Mouse (Mus musculus): ENCODE measurements around the gene Clec2d. TPM values are rescaled to one million over a fixed set of nuclear protein-coding genes. Genes with fewer than 3 reads are reported as not detected.

The Clec2d gene
- polyA plus RNA-seq, 1 experiment from 2014 or later = 1.1 TPM

GRCm38 (mm10) chr6:129228935-129229773 is 48.7 kb downstream of the Clec2d start:
- Histone ChIP-seq H3K4me2 (replicated peaks; ENCODE audit: low read depth) (no peak overlapping the region), H3K4me3 (ENCODE audit: low read depth, low read length) (no peak overlapping the region), H3K27me3 (replicated peaks; ENCODE audit: control insufficient read depth, insufficient read depth, low read length) (no peaks in the 10 kb centered on the region), H3K4me1 (replicated peaks; ENCODE audit: control insufficient read depth, insufficient read depth, low read length) (peaks cover 10% of the 10 kb centered on the region; the same call in 1 of the 2 replicates), H3K9ac (ENCODE audit: low read depth, low read length) (no peak overlapping the region), H3K36me3 (ENCODE audit: control insufficient read depth, insufficient read depth) (peaks cover 6% of the 10 kb centered on the region), H3K27ac (ENCODE audit: low read depth, low read length) (peak overlapping the region; percentile 91), H3K9me3 (ENCODE audit: control insufficient read depth) (no peaks in the 10 kb centered on the region)
- WGBS = 52% methylated on average over 3 of the region's 3 CpGs
- no peak for ATAC-seq
- TF ChIP-seq CTCF (IDR thresholded peaks at IDR 0.05; ENCODE audit: low read depth) = no peak

GRCm38 (mm10) chr6:129229774-129230578 is 49.6 kb downstream of the Clec2d start:
- no peak overlapping the region for H3K4me2 ChIP-seq (replicated peaks; ENCODE audit: low read depth)
- no peak overlapping the region for H3K9ac ChIP-seq (ENCODE audit: low read depth, low read length)
- ATAC-seq = peak; percentile 58
- WGBS = 34% methylated on average over 3 of the region's 3 CpGs
- H3K4me3 ChIP-seq (ENCODE audit: low read depth, low read length) = no peak overlapping the region
- H3K27ac ChIP-seq (ENCODE audit: low read depth, low read length) = peak overlapping the region; percentile 91
- no peaks in the 10 kb centered on the region for H3K27me3 ChIP-seq (replicated peaks; ENCODE audit: control insufficient read depth, insufficient read depth, low read length)
- H3K9me3 ChIP-seq (ENCODE audit: control insufficient read depth) = no peaks in the 10 kb centered on the region
- no peak for TF ChIP-seq CTCF (IDR thresholded peaks at IDR 0.05; ENCODE audit: low read depth)
- H3K4me1 ChIP-seq (replicated peaks; ENCODE audit: control insufficient read depth, insufficient read depth, low read length) = peaks cover 10% of the 10 kb centered on the region; the same call in 1 of the 2 replicates
- H3K36me3 ChIP-seq (ENCODE audit: control insufficient read depth, insufficient read depth) = peaks cover 6% of the 10 kb centered on the region

GRCm38 (mm10) chr6:129232005-129232841 is 51.8 kb downstream of the Clec2d start:
- Histone ChIP-seq H3K9ac (ENCODE audit: low read depth, low read length) (no peak overlapping the region), H3K36me3 (ENCODE audit: control insufficient read depth, insufficient read depth) (peaks cover 2% of the 10 kb centered on the region), H3K27ac (ENCODE audit: low read depth, low read length) (peak overlapping the region; percentile 35; the same call in 1 of the 2 replicates), H3K27me3 (replicated peaks; ENCODE audit: control insufficient read depth, insufficient read depth, low read length) (no peaks in the 10 kb centered on the region), H3K4me2 (replicated peaks; ENCODE audit: low read depth) (no peak overlapping the region), H3K4me1 (replicated peaks; ENCODE audit: control insufficient read depth, insufficient read depth, low read length) (peaks cover 16% of the 10 kb centered on the region; the same call in 1 of the 2 replicates), H3K4me3 (ENCODE audit: low read depth, low read length) (no peak overlapping the region), H3K9me3 (ENCODE audit: control insufficient read depth) (no peaks in the 10 kb centered on the region)
- no peak for TF ChIP-seq CTCF (IDR thresholded peaks at IDR 0.05; ENCODE audit: low read depth)
- 73% methylated on average over 5 of the region's 5 CpGs for WGBS
- ATAC-seq = no peak

- peaks cover 16% of the 10 kb centered on the region; the same call in 1 of the 2 replicates for H3K4me1 ChIP-seq (replicated peaks; ENCODE audit: control insufficient read depth, insufficient read depth, low read length)
- no peaks in the 10 kb centered on the region; the same call in 1 of the 2 replicates for H3K36me3 ChIP-seq (ENCODE audit: control insufficient read depth, insufficient read depth)
- 65% methylated on average over 9 of the region's 9 CpGs for WGBS
- H3K9me3 ChIP-seq (ENCODE audit: control insufficient read depth) = no peaks in the 10 kb centered on the region
- TF ChIP-seq CTCF (IDR thresholded peaks at IDR 0.05; ENCODE audit: low read depth) = no peak
- ATAC-seq = no peak
- H3K27ac ChIP-seq (ENCODE audit: low read depth, low read length) = peak overlapping the region; percentile 41; the same call in 1 of the 2 replicates
- no peak overlapping the region for H3K4me3 ChIP-seq (ENCODE audit: low read depth, low read length)
- no peak overlapping the region for H3K4me2 ChIP-seq (replicated peaks; ENCODE audit: low read depth)
- no peak overlapping the region for H3K9ac ChIP-seq (ENCODE audit: low read depth, low read length)
- no peaks in the 10 kb centered on the region for H3K27me3 ChIP-seq (replicated peaks; ENCODE audit: control insufficient read depth, insufficient read depth, low read length)
Observed at GRCm38 (mm10) chr6:129232842-129233205, 52.4 kb downstream of the Clec2d start.

GRCm38 (mm10) chr6:129233366-129233954 is 53.0 kb downstream of the Clec2d start:
- WGBS = 74% methylated on average over 6 of the region's 6 CpGs
- no peaks in the 10 kb centered on the region; the same call in 1 of the 2 replicates for H3K36me3 ChIP-seq (ENCODE audit: control insufficient read depth, insufficient read depth)

More at GRCm38 (mm10) chr6:129233366-129233954, 53.0 kb downstream of the Clec2d start:
- Histone ChIP-seq H3K4me2 (replicated peaks; ENCODE audit: low read depth) (no peak overlapping the region), H3K9ac (ENCODE audit: low read depth, low read length) (no peak overlapping the region), H3K27ac (ENCODE audit: low read depth, low read length) (peak overlapping the region; percentile 41), H3K4me1 (replicated peaks; ENCODE audit: control insufficient read depth, insufficient read depth, low read length) (peaks cover 16% of the 10 kb centered on the region; the same call in 1 of the 2 replicates), H3K9me3 (ENCODE audit: control insufficient read depth) (no peaks in the 10 kb centered on the region), H3K27me3 (replicated peaks; ENCODE audit: control insufficient read depth, insufficient read depth, low read length) (no peaks in the 10 kb centered on the region), H3K4me3 (ENCODE audit: low read depth, low read length) (no peak overlapping the region)
- no peak for ATAC-seq
- no peak for TF ChIP-seq CTCF (IDR thresholded peaks at IDR 0.05; ENCODE audit: low read depth)
